Comparison of ENCODE assay signal across 22 mouse cellular contexts in genomic region chr13:52288400-52288799, GRCm38 (mm10).
DNase-seq lines count a peak whose midpoint lies in the region; ATAC-seq lines count a peak whose summit lies in the region.
"Had no signal": no experiment of that assay in that cellular context is flagged by ENCODE, and none has a peak within 500 bp of the region (broad histone marks: within the 10 kb centered on the region; RNA-seq: fewer than 3 reads in every experiment).

No protein-coding gene starts in this region.

- WGBS in forebrain, embryonic 11.5 days: 59% methylated on average over 6 of the region's 6 CpGs
- WGBS in forebrain, embryonic 16.5 days: 37% methylated on average over 6 of the region's 6 CpGs
- WGBS in intestine, embryonic 14.5 days: 70% methylated on average over 6 of the region's 6 CpGs
- WGBS in intestine, embryonic 16.5 days: 70% methylated on average over 6 of the region's 6 CpGs

- no peak overlapping the region for H3K9ac ChIP-seq in forebrain, embryonic 11.5 days (ENCODE audit: low read length)
- H3K9ac ChIP-seq in forebrain, embryonic 16.5 days (replicated peaks; ENCODE audit: low read depth, low read length): no peak overlapping the region
- no peak overlapping the region for H3K9ac ChIP-seq in intestine, embryonic 14.5 days (ENCODE audit: low read length)
- H3K9ac ChIP-seq in intestine, embryonic 16.5 days (ENCODE audit: low read depth, low read length): no peak overlapping the region
- H3K9ac ChIP-seq: embryonic facial prominence, embryonic 15.5 days; forebrain, embryonic 15.5 days; heart, embryonic 15.5 days had no signal

- H3K4me2 ChIP-seq in forebrain, embryonic 11.5 days (ENCODE audit: low read depth, low read length, severe bottlenecking): no peak overlapping the region
- H3K4me2 ChIP-seq in forebrain, embryonic 16.5 days (ENCODE audit: low read length): no peak overlapping the region
- no peak overlapping the region for H3K4me2 ChIP-seq in intestine, embryonic 14.5 days (ENCODE audit: low read length)
- H3K4me2 ChIP-seq in intestine, embryonic 16.5 days (ENCODE audit: low read depth, low read length): no peak overlapping the region
- H3K4me2 ChIP-seq: embryonic facial prominence, embryonic 15.5 days; forebrain, embryonic 15.5 days; heart, embryonic 11.5 days; heart, embryonic 15.5 days had no signal

- no peak overlapping the region for H3K27ac ChIP-seq in forebrain, embryonic 11.5 days (ENCODE audit: low read depth, low read length)
- H3K27ac ChIP-seq in forebrain, embryonic 16.5 days (ENCODE audit: low read length): no peak overlapping the region
- no peak overlapping the region for H3K27ac ChIP-seq in intestine, embryonic 14.5 days (ENCODE audit: low read depth)
- no peak overlapping the region for H3K27ac ChIP-seq in intestine, embryonic 16.5 days (ENCODE audit: low read length)
- H3K27ac ChIP-seq: embryonic facial prominence, embryonic 15.5 days; forebrain, embryonic 10.5 days; forebrain, embryonic 15.5 days; heart, adult 2 months; heart, embryonic 15.5 days had no signal

- no peak overlapping the region for H3K4me3 ChIP-seq in forebrain, embryonic 11.5 days (ENCODE audit: low read depth, low read length)
- no peak overlapping the region for H3K4me3 ChIP-seq in forebrain, embryonic 16.5 days (replicated peaks; ENCODE audit: low read length)
- no peak overlapping the region for H3K4me3 ChIP-seq in intestine, embryonic 14.5 days (ENCODE audit: low read depth, low read length)
- no peak overlapping the region for H3K4me3 ChIP-seq in intestine, embryonic 16.5 days (ENCODE audit: low read length)
- H3K4me3 ChIP-seq: embryonic facial prominence, embryonic 15.5 days; erythroblast, embryonic 14.5 days; forebrain, embryonic 10.5 days; forebrain, embryonic 15.5 days; heart, adult 2 months; heart, embryonic 15.5 days had no signal

- H3K27me3 ChIP-seq in forebrain, embryonic 11.5 days (ENCODE audit: control insufficient read depth, insufficient read depth, low read length): no peaks in the 10 kb centered on the region
- H3K27me3 ChIP-seq in forebrain, embryonic 16.5 days (replicated peaks; ENCODE audit: control insufficient read depth, insufficient read depth, low read length): no peaks in the 10 kb centered on the region
- no peaks in the 10 kb centered on the region for H3K27me3 ChIP-seq in intestine, embryonic 14.5 days (replicated peaks; ENCODE audit: control insufficient read depth, insufficient read depth, low read length)
- H3K27me3 ChIP-seq in intestine, embryonic 16.5 days (replicated peaks; ENCODE audit: control insufficient read depth, insufficient read depth, low read length): no peaks in the 10 kb centered on the region
- H3K27me3 ChIP-seq: CH12.LX; embryonic facial prominence, embryonic 15.5 days; forebrain, embryonic 15.5 days; heart, embryonic 15.5 days had no signal

- no peaks in the 10 kb centered on the region for H3K9me3 ChIP-seq in forebrain, embryonic 11.5 days (ENCODE audit: control insufficient read depth, low read length)
- H3K9me3 ChIP-seq in forebrain, embryonic 16.5 days (ENCODE audit: control insufficient read depth, low read length): no peaks in the 10 kb centered on the region
- no peaks in the 10 kb centered on the region for H3K9me3 ChIP-seq in intestine, embryonic 14.5 days (ENCODE audit: control insufficient read depth, low read length)
- no peaks in the 10 kb centered on the region for H3K9me3 ChIP-seq in intestine, embryonic 16.5 days (ENCODE audit: control insufficient read depth, low read length)
- H3K9me3 ChIP-seq: embryonic facial prominence, embryonic 15.5 days; forebrain, embryonic 10.5 days; forebrain, embryonic 15.5 days; heart, embryonic 15.5 days had no signal

- DNase-seq in forebrain, embryonic 11.5 days (ENCODE audit: low spot score): peak; percentile 13
- peak; percentile 21 for DNase-seq in intestine, embryonic 14.5 days (ENCODE audit: low spot score)
- DNase-seq in brain, adult 2 months (ENCODE audit: low read depth, low spot score): peak; percentile 26
- peak; percentile 90 for DNase-seq in retina, postnatal 1 day
- DNase-seq in cerebellum, postnatal 36 days: no peak
- DNase-seq: adrenal gland, adult 2 months; adrenal gland, postnatal 25 days; cerebellum, adult 2 months; cerebellum, postnatal 10 days; gastrocnemius, postnatal 14 days; heart, adult 2 months; heart, postnatal 14 days; kidney, adult 11 months had no signal

- no peaks in the 10 kb centered on the region for H3K36me3 ChIP-seq in forebrain, embryonic 11.5 days (ENCODE audit: control insufficient read depth, insufficient read depth, low read length)
- no peaks in the 10 kb centered on the region for H3K36me3 ChIP-seq in forebrain, embryonic 16.5 days (ENCODE audit: control insufficient read depth, insufficient read depth)
- no peaks in the 10 kb centered on the region for H3K36me3 ChIP-seq in intestine, embryonic 14.5 days (ENCODE audit: control insufficient read depth, insufficient read depth, low read length)
- no peaks in the 10 kb centered on the region for H3K36me3 ChIP-seq in intestine, embryonic 16.5 days (ENCODE audit: control insufficient read depth, insufficient read depth, low read length)
- H3K36me3 ChIP-seq: embryonic facial prominence, embryonic 15.5 days; forebrain, embryonic 10.5 days; forebrain, embryonic 15.5 days; heart, embryonic 15.5 days had no signal

- no peak for ATAC-seq in forebrain, embryonic 11.5 days (replicated peaks; ENCODE audit: low FRiP score)
- no peak for ATAC-seq in forebrain, embryonic 16.5 days
- no peak for ATAC-seq in intestine, embryonic 14.5 days (replicated peaks; ENCODE audit: low FRiP score, low TSS enrichment, low read depth)
- ATAC-seq in intestine, embryonic 16.5 days: no peak
- ATAC-seq: forebrain, embryonic 15.5 days had no signal

- no peaks in the 10 kb centered on the region for H3K4me1 ChIP-seq in forebrain, embryonic 11.5 days (replicated peaks; ENCODE audit: control insufficient read depth, insufficient read depth, low read length)
- no peaks in the 10 kb centered on the region for H3K4me1 ChIP-seq in forebrain, embryonic 16.5 days (replicated peaks; ENCODE audit: control insufficient read depth, insufficient read depth, low read length)
- no peaks in the 10 kb centered on the region for H3K4me1 ChIP-seq in intestine, embryonic 14.5 days (replicated peaks; ENCODE audit: control insufficient read depth, insufficient read depth, low read length)
- H3K4me1 ChIP-seq in intestine, embryonic 16.5 days (ENCODE audit: control insufficient read depth, insufficient read depth, low read length): no peaks in the 10 kb centered on the region
- H3K4me1 ChIP-seq: embryonic facial prominence, embryonic 15.5 days had no signal

Comparison
In these comparisons a context has a peak if more than half of its experiments do, and no peak if none do; other contexts are left out.
1. DNase-seq: peak in forebrain, embryonic 11.5 days (single experiment), intestine, embryonic 14.5 days (single experiment), brain, adult 2 months (single experiment) and retina, postnatal 1 day (single experiment); none in cerebellum, postnatal 36 days (0 of 2).